Mouse (Mus musculus) 416B (cell line): ENCODE measurements around the gene Grm3.

Source experiments
- DNase-seq: peaks from one replicate; pipeline ENCODE4 v3.0.0; 2011; ENCODE audit warnings: low read depth

Grm3 gene

GRCm38 (mm10) chr5:9623095-9623459 lies 101.9 kb downstream of the Grm3 start:
- no peak for DNase-seq

GRCm38 (mm10) chr5:9622264-9623094 lies 102.5 kb downstream of the Grm3 start:
- DNase-seq: no peak

- DNase-seq: no peak
Observed at GRCm38 (mm10) chr5:9621417-9622067, 103.4 kb downstream of the Grm3 start.

DNA sequence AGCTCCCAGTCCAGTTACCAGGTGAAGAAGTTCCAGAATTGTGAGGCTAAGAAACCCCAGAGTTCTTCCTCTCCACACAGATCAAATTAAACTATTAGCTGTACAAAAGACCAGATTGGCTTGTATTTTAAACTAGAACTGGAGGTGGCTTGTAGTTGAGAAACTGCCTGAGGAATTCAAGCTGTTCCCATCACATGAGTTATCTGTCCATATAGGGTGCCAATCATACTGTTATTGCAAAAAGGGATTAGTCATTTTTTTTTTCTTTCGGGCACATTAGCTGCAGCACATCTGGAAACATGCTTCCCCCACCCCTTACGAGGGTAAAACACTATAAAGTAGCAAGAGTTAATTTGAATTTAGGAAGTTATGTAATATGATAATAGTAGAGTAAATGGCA lies 145.9 kb downstream of the Grm3 start:
- no peak for DNase-seq

DNA sequence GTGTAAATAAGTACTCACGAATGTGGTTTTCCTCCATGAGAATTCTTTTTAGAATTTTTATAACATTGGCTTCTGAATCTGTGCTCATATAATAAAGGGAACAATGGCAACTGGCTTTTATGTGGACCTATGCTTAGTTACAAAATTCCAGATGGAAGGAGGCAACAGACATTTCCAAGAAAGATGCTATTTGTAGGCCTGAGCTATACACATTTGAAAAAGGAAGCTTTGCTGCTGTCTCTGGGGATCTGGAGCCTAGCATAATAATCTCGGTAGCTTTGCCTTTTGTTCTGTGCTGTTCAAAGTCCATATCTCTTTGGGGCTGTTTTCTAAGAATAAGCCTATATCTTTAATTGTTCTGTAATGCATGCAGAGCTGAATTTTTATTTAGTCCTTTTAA lies 146.4 kb downstream of the Grm3 start:
- DNase-seq: no peak

DNA sequence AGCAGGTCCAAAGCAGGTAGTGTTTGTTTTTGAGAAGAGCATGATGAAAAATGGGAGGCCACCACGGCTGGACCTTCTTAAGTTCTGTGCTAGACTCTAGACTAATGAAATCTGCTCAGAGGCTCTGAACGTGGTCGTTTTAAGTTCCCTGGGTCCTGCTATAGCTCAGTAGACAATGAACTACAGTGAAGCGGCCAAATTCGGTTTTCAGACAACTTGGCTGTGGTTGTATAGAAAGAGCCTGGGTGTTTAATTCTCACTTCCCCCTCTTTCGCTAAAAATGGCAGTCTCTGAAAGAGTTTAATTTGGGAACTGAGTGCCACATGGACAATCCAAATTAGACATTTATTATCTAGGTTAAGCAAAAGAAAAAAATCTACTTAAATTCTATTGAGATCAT lies 154.0 kb downstream of the Grm3 start:
- DNase-seq: no peak

GRCm38 (mm10) chr5:9557706-9558105 lies 167.3 kb downstream of the Grm3 start:
- DNase-seq: no peak

GRCm38 (mm10) chr5:9540822-9541557 lies 184.0 kb downstream of the Grm3 start:
- DNase-seq: peak; percentile 35

GRCm38 (mm10) chr5:9525507-9525906 lies 199.5 kb downstream of the Grm3 start:
- no peak for DNase-seq

DNA sequence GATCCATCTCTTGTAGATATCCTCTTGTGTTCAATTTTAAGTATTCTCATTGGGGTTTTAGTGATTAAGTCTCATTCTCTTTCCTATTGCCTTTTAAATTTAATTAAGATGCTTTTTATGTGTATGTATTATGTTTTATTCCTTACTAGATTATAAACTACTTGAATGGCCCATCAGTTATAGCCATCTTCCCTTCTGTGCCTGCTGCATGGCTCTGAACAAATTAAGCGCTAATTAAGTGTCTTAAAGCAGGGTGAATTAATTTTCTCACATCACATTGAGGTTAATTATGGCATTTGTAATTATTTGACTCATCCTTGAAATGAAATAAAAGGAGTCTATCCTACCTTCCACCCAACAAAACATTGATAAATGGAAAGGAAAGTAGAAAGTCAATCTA lies 213.9 kb downstream of the Grm3 start:
- DNase-seq: no peak

DNA sequence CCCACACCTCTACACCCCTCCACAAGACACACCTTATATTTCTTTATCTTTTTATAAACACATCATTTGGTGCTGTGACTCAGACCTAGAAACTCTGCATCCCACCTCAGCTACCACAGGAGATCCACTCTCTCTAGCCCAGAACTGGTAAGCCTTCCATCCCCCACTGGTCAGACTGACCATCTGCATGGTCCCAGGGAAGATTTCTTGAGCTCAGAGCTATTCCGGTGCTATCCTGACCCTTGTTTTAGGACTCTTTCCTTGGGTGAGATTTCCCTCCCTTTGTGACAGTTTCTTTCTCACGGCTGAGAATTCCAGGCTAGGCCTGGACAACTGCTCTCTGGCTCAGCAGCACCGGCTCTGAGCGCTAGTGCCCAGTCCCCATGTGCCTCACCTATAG lies 227.7 kb downstream of the Grm3 start:
- DNase-seq: no peak

GRCm38 (mm10) chr5:9495456-9495855 lies 229.5 kb downstream of the Grm3 start:
- no peak for DNase-seq

DNA sequence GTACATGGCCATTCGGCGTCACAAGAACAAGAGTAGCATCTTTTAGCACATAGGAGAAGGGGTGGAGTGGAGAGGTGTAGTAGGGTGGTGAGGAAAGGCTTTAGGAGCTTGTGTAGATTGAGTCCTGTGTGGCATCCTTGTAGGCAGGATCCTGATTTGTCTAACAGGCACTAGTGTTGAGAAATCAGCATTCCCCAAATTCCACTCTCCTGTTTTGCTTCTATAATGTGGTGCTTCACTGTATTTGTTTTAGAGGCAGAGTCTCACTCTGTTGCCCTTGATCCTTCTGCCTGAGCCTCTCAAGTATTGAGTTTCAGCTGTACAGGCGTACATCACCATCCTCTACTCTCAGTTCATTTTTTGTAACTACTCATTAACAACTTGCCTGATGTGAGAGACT lies 247.4 kb downstream of the Grm3 start:
- DNase-seq: no peak

DNA sequence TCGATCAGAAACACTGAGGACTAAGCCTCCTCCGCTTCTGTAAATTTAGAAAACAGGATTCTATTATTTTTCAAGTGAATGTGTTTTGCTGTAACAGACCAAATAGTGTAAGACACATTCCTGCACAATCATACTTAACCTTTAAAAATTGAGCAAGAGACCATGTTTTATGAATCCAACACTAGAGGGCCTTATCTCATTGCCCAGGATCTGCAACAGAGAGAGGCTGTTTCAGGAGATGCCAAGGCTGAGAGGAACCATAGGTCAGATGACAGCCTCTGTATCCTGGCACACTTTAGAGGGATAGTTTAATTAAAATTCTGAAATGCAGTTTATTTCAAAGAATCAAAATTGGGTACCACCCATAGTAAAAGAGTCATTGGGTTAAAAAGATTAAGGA lies 271.7 kb downstream of the Grm3 start:
- DNase-seq: no peak

- peak; percentile 6 for DNase-seq
Observed at GRCm38 (mm10) chr5:9449570-9449969, 275.4 kb downstream of the Grm3 start.

DNA sequence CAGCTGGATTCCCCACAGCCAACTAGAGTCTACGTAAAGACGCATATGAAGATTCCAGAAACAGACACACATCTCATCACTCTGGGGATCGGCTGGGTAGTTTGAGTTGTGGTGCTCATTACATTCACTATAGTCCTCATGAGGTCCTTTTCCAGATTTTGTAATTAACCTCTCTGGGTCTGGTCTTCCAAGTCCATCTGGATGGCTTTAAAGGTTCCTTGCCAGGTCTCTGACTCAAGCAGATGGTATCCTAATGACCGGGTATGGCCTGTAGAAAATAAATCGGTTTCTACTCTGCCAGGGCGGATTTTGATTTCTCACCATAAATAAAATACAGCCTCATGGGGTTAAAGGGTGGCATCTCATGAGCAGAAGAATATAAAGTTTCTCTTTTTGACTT lies 276.0 kb downstream of the Grm3 start:
- no peak for DNase-seq

DNA sequence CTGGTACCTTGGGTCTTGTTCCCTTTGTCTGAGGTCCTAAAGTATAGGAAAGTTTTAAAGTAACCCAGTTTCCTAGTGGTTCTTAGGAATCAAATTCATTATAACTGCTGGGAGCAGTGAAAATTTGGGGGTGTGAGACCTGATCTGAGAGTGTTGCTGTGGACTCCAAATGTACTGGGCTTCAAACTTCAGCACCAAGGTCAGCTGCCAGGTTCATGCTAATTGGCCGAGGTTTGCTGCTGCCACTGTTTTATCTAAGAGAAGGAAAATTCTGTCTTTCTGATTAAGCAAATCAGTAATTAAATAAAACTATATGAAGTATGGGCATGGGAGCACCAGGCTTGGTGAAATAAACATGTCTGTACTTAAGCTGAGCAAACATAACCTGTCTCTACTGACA lies 278.8 kb downstream of the Grm3 start:
- DNase-seq: peak; percentile 29
